Mouse (Mus musculus): ENCODE data around the gene Ikzf3. TPM values are rescaled to one million over a fixed set of nuclear protein-coding genes. Genes with fewer than 3 reads are reported as not detected.

Ikzf3 gene
- polyA plus RNA-seq, 1 experiment from 2014 or later: not detected

DNA sequence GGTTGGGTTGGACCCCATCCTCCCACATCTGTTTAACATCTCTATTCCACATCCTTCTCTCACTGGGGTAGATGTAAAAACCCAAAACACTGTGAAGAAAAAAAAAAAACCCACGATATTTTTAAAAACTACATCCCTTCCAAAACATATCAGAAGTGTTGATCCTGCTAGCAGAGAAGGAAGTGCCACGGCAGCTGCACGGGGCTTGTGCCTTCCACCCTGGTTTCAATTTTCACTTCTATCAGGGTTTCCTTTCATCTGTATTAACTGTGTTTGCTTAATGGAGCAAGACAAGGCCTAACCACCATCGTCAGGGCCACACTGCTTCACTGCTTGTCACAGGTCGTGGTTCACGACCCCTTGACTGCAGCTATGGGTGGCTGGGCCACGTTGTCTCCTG lies 52.9 kb downstream of the Ikzf3 start:
- Histone ChIP-seq H3K27me3 (ENCODE audit: control insufficient read depth, insufficient read depth, low read length) (no peaks in the 10 kb centered on the region), H3K4me2 (ENCODE audit: low read depth, severe bottlenecking) (peak overlapping the region; percentile 10; the same call in 1 of the 2 replicates), H3K9me3 (ENCODE audit: control insufficient read depth, low read length) (no peaks in the 10 kb centered on the region), H3K36me3 (ENCODE audit: control insufficient read depth, insufficient read depth, low read length) (no peaks in the 10 kb centered on the region), H3K27ac (replicated peaks; ENCODE audit: low read depth, low read length) (no peak overlapping the region), H3K4me1 (ENCODE audit: control insufficient read depth, insufficient read depth, low read length) (peaks cover 10% of the 10 kb centered on the region; the same call in 1 of the 2 replicates), H3K4me3 (ENCODE audit: low read depth, low read length) (no peak overlapping the region), H3K9ac (ENCODE audit: low read length) (no peak overlapping the region)
- 18% methylated on average over 7 of the region's 7 CpGs for WGBS
- DNase-seq (ENCODE audit: low spot score) (peak; percentile 26), ATAC-seq (ENCODE audit: insufficient number of reproducible peaks, low FRiP score, low TSS enrichment, low read depth) (no peak)

DNA sequence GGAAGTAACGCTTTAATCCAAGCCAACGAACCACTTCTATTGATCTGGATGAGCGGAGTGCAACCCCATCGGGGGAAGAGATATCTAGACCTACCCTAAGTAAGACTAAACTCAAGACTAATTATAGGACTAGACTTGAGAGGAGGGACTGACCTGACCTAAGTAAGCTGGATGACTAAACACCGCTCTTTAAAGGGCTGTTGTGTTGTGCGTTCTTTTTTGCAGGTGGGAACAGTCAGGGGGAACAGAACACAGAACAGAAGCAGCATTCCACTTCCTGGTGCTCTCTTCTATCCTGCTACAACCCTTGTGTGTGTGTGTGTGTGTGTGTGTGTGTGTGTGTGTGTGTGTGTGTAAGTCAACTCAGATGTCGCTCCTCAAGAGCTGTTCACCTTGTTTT lies 54.3 kb downstream of the Ikzf3 start:
- no peak for ATAC-seq (ENCODE audit: insufficient number of reproducible peaks, low FRiP score, low TSS enrichment, low read depth)
- Histone ChIP-seq H3K4me2 (ENCODE audit: low read depth, severe bottlenecking) (no peak overlapping the region), H3K9me3 (ENCODE audit: control insufficient read depth, low read length) (no peaks in the 10 kb centered on the region), H3K36me3 (ENCODE audit: control insufficient read depth, insufficient read depth, low read length) (no peaks in the 10 kb centered on the region), H3K27ac (replicated peaks; ENCODE audit: low read depth, low read length) (no peak overlapping the region), H3K4me3 (ENCODE audit: low read depth, low read length) (no peak overlapping the region), H3K4me1 (ENCODE audit: control insufficient read depth, insufficient read depth, low read length) (peaks cover 5% of the 10 kb centered on the region; the same call in 1 of the 2 replicates), H3K9ac (ENCODE audit: low read length) (no peak overlapping the region), H3K27me3 (ENCODE audit: control insufficient read depth, insufficient read depth, low read length) (no peaks in the 10 kb centered on the region)
- DNase-seq (ENCODE audit: low spot score): no peak
- 91% methylated on average over 7 of the region's 7 CpGs for WGBS

DNA sequence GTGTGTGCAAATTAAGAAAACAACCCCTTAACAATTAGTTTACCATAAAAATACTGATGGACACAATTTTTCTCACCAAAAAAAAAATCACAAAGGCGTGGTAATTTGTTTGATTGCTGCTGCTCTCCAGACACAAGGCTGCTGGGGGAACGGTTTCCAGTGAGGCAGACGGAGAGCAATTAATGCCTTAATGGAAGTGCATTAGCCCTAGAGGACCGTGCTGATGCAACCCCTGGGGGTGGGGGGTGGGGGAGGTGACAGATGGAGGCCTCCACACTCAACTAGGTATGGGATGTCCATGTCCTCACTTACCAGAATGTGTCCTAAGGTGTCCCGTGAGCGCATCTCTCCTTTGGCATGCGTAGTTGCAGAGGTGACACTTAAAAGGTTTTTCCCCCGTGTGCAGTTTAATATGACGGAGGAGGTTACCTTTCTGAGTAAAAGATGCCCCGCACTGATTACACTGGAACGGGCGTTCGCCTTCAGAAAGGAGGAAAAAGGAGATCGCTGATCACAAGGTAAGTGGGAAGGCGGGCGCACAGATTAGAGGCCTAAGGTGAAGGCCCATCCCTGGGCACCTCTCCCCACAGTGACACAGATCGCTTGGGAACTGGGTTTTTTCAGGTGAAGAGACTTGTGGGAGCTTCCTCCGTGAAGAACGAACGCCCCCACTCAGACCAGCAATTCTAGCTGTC lies 57.1 kb downstream of the Ikzf3 start:
- H3K4me1 ChIP-seq (ENCODE audit: control insufficient read depth, insufficient read depth, low read length): peaks cover 5% of the 10 kb centered on the region; the same call in 1 of the 2 replicates
- ATAC-seq (ENCODE audit: insufficient number of reproducible peaks, low FRiP score, low TSS enrichment, low read depth) (no peak), DNase-seq (ENCODE audit: low spot score) (no peak)
- 70% methylated on average over 20 of the region's 20 CpGs for WGBS
- H3K4me3 ChIP-seq (ENCODE audit: low read depth, low read length): no peak overlapping the region
- H3K27ac ChIP-seq (replicated peaks; ENCODE audit: low read depth, low read length): no peak overlapping the region
- H3K27me3 ChIP-seq (ENCODE audit: control insufficient read depth, insufficient read depth, low read length): no peaks in the 10 kb centered on the region
- no peak overlapping the region for H3K4me2 ChIP-seq (ENCODE audit: low read depth, severe bottlenecking)
- no peaks in the 10 kb centered on the region for H3K36me3 ChIP-seq (ENCODE audit: control insufficient read depth, insufficient read depth, low read length)
- H3K9ac ChIP-seq (ENCODE audit: low read length): no peak overlapping the region
- H3K9me3 ChIP-seq (ENCODE audit: control insufficient read depth, low read length): no peaks in the 10 kb centered on the region

DNA sequence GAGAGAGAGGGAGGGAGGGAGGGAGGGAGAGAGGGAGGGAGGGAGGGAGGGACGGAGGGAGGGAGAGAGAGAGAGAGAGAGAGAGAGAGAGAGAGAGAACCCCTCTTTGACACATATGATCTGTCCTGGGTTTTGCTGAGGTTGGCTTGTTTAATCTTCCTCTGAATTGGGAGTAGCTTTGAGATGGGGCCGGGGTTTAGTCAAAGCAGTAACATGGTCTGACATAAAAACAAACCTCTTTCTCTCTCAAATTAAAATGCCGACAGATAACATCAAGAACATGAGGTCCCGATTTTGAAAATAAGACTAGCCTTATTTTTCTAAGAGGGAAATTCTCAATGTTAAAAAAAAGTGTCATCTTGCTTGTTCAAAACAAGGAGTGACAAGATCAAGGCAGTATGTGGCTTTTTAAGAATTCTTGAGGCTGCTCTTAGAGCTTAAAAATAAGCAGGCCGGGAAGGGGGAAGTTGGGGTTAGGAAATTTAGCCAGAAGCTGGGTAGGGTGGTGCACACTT lies 58.2 kb downstream of the Ikzf3 start:
- 74% methylated on average over 5 of the region's 5 CpGs for WGBS
- ATAC-seq (ENCODE audit: insufficient number of reproducible peaks, low FRiP score, low TSS enrichment, low read depth): no peak

DNA sequence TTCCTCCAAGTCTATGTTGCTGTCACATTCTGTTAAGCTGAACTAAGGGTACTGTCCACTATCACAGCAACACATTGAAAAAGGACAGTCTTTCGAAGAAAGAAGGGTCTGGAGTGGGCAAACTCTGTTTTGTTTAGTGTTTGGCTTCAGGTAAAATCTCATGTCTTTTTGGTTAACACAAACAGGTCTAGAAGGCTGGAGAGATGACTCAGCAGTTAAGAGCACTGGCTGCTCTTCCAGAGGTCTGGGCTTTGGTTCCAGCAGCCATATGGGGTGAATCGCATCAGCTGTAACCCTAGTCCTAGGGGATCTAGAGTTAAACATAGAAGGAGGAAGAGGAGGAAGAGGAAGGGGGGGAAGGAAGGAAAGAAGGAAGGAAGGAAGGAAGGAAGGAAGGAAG lies 60.1 kb downstream of the Ikzf3 start:
- Histone ChIP-seq H3K27me3 (ENCODE audit: control insufficient read depth, insufficient read depth, low read length) (no peaks in the 10 kb centered on the region), H3K36me3 (ENCODE audit: control insufficient read depth, insufficient read depth, low read length) (no peaks in the 10 kb centered on the region), H3K4me2 (ENCODE audit: low read depth, severe bottlenecking) (no peak overlapping the region), H3K9me3 (ENCODE audit: control insufficient read depth, low read length) (no peaks in the 10 kb centered on the region), H3K9ac (ENCODE audit: low read length) (no peak overlapping the region), H3K27ac (replicated peaks; ENCODE audit: low read depth, low read length) (no peak overlapping the region), H3K4me1 (ENCODE audit: control insufficient read depth, insufficient read depth, low read length) (no peaks in the 10 kb centered on the region), H3K4me3 (ENCODE audit: low read depth, low read length) (no peak overlapping the region)
- ATAC-seq (ENCODE audit: insufficient number of reproducible peaks, low FRiP score, low TSS enrichment, low read depth) (no peak), DNase-seq (ENCODE audit: low spot score) (no peak)
- WGBS: 83% methylated on average over 2 of the region's 2 CpGs

More for the DNA sequence above, 58.2 kb downstream of the Ikzf3 start:
- no peaks in the 10 kb centered on the region for H3K27me3 ChIP-seq (ENCODE audit: control insufficient read depth, insufficient read depth, low read length)
- no peak overlapping the region for H3K27ac ChIP-seq (replicated peaks; ENCODE audit: low read depth, low read length)
- no peak overlapping the region for H3K4me3 ChIP-seq (ENCODE audit: low read depth, low read length)
- no peaks in the 10 kb centered on the region for H3K4me1 ChIP-seq (ENCODE audit: control insufficient read depth, insufficient read depth, low read length)
- no peak for DNase-seq (ENCODE audit: low spot score)
- H3K9me3 ChIP-seq (ENCODE audit: control insufficient read depth, low read length): no peaks in the 10 kb centered on the region
- no peaks in the 10 kb centered on the region for H3K36me3 ChIP-seq (ENCODE audit: control insufficient read depth, insufficient read depth, low read length)
- no peak overlapping the region for H3K4me2 ChIP-seq (ENCODE audit: low read depth, severe bottlenecking)
- H3K9ac ChIP-seq (ENCODE audit: low read length): no peak overlapping the region

DNA sequence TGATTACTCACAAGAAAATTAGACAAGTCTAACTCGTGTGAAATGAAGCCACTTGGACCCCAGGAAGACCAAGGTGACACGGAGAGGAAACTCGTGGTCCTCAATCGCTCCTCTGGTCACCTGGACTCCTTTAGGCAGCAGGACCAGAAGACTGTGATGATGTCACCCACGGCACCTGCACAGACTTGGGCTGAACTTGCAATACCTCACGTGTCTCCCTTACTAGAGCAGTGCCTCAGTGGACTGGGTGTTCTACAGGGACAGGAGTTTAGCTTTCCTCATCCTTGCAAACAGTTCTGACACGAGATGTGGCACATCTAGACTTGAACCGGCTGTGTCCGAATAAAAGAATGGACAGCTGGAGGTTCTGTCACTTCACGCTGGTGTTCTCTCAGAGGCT lies 63.8 kb downstream of the Ikzf3 start:
- WGBS: 84% methylated on average over 10 of the region's 10 CpGs
- Histone ChIP-seq H3K4me2 (ENCODE audit: low read depth, severe bottlenecking) (no peak overlapping the region), H3K27me3 (ENCODE audit: control insufficient read depth, insufficient read depth, low read length) (no peaks in the 10 kb centered on the region), H3K4me1 (ENCODE audit: control insufficient read depth, insufficient read depth, low read length) (no peaks in the 10 kb centered on the region), H3K9me3 (ENCODE audit: control insufficient read depth, low read length) (no peaks in the 10 kb centered on the region), H3K36me3 (ENCODE audit: control insufficient read depth, insufficient read depth, low read length) (no peaks in the 10 kb centered on the region), H3K4me3 (ENCODE audit: low read depth, low read length) (no peak overlapping the region), H3K9ac (ENCODE audit: low read length) (no peak overlapping the region), H3K27ac (replicated peaks; ENCODE audit: low read depth, low read length) (no peak overlapping the region)
- ATAC-seq (ENCODE audit: insufficient number of reproducible peaks, low FRiP score, low TSS enrichment, low read depth) (no peak), DNase-seq (ENCODE audit: low spot score) (no peak)

DNA sequence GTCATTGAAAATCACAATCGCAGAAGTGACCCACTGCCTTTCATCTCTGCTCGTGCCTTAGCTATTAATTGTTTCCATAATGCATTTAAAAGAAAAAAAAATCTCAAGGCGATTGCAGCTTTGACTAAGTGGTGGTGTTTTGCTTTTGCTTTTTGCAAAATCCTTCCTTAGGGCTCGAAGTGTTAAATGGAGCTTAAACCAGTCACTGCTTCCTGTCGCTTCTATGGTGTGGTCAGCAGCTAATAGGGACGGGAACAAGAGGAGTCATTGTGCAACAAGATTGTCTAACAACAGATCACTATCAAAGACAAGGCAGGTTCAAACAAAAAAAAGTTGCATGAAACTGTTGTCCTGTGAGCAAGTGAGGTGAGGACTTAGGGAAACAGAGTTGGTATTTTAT lies 64.6 kb downstream of the Ikzf3 start:
- Histone ChIP-seq H3K4me3 (ENCODE audit: low read depth, low read length) (no peak overlapping the region), H3K27ac (replicated peaks; ENCODE audit: low read depth, low read length) (no peak overlapping the region), H3K36me3 (ENCODE audit: control insufficient read depth, insufficient read depth, low read length) (no peaks in the 10 kb centered on the region), H3K27me3 (ENCODE audit: control insufficient read depth, insufficient read depth, low read length) (no peaks in the 10 kb centered on the region), H3K4me1 (ENCODE audit: control insufficient read depth, insufficient read depth, low read length) (no peaks in the 10 kb centered on the region), H3K9me3 (ENCODE audit: control insufficient read depth, low read length) (no peaks in the 10 kb centered on the region), H3K4me2 (ENCODE audit: low read depth, severe bottlenecking) (no peak overlapping the region), H3K9ac (ENCODE audit: low read length) (no peak overlapping the region)
- no peak for DNase-seq (ENCODE audit: low spot score)
- WGBS: 71% methylated on average over 6 of the region's 6 CpGs
- no peak for ATAC-seq (ENCODE audit: insufficient number of reproducible peaks, low FRiP score, low TSS enrichment, low read depth)

DNA sequence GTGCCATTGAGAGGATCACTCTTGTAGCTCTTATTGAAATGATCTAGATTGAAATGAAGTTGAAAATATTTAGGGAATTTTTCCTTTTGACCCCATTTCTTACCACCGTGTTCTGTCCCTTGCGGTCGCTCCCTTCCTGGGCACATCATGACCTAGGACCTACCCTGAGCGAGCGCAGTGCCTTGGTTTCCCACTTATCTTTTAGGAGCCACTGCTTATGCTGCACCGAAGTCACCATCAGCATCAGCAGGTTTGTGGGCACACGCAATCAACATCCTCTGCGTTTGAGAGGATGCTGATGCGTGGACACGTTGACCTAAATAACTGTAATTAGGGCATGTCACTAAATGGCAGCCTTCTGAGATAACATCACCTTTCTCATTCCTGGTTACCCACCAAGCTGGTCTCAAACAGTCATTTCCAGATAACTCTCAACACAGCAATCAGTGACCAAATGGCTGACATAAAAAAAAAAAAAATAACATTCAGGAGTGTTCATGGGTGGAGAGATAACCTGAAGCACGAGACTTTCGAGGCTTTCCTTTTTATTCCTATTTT lies 65.8 kb downstream of the Ikzf3 start:
- Histone ChIP-seq H3K9ac (ENCODE audit: low read length) (no peak overlapping the region), H3K27ac (replicated peaks; ENCODE audit: low read depth, low read length) (no peak overlapping the region), H3K9me3 (ENCODE audit: control insufficient read depth, low read length) (no peaks in the 10 kb centered on the region), H3K36me3 (ENCODE audit: control insufficient read depth, insufficient read depth, low read length) (no peaks in the 10 kb centered on the region), H3K27me3 (ENCODE audit: control insufficient read depth, insufficient read depth, low read length) (no peaks in the 10 kb centered on the region), H3K4me2 (ENCODE audit: low read depth, severe bottlenecking) (no peak overlapping the region), H3K4me3 (ENCODE audit: low read depth, low read length) (no peak overlapping the region), H3K4me1 (ENCODE audit: control insufficient read depth, insufficient read depth, low read length) (no peaks in the 10 kb centered on the region)
- 82% methylated on average over 12 of the region's 12 CpGs for WGBS
- DNase-seq (ENCODE audit: low spot score) (no peak), ATAC-seq (ENCODE audit: insufficient number of reproducible peaks, low FRiP score, low TSS enrichment, low read depth) (no peak)
